Mouse (Mus musculus): ENCODE measurements around the gene Pigc.

GRCm38 (mm10) chr1:162020303-162020731 is 51.3 kb downstream of the Pigc start:
- TF ChIP-seq NELFE (IDR thresholded peaks at IDR 0.05; ENCODE audit: low read depth, low read length) (no peak), POLR2A (IDR thresholded peaks at IDR 0.05; ENCODE audit: low read depth, low read length) (no peak), UBTF (IDR thresholded peaks at IDR 0.05; ENCODE audit: low read depth, low read length) (no peak), CTCF (conservative IDR thresholded peaks at IDR 0.05 in 1 of 2, IDR thresholded peaks at IDR 0.05 in 1 of 2; ENCODE audit: low read depth in 2 of 2, low read length in 2 of 2) (no peak), ETS1 (conservative IDR thresholded peaks at IDR 0.05; ENCODE audit: low read depth, low read length) (no peak), ZC3H11A (IDR thresholded peaks at IDR 0.05; ENCODE audit: low read depth, low read length) (no peak)
